Mouse (Mus musculus): ENCODE results near the gene 1700018G05Rik. TPM values are rescaled to one million over a fixed set of nuclear protein-coding genes. Genes with fewer than 3 reads are reported as not detected.

Gene 1700018G05Rik
- polyA plus RNA-seq, 1 experiment from 2014 or later = not detected

- no peak for ATAC-seq (ENCODE audit: low read depth)
- no peaks in the 10 kb centered on the region for H3K9me3 ChIP-seq (ENCODE audit: control insufficient read depth, low read length)
- H3K4me3 ChIP-seq (ENCODE audit: low read length) = no peak overlapping the region
- no peaks in the 10 kb centered on the region for H3K4me1 ChIP-seq (replicated peaks; ENCODE audit: control insufficient read depth, insufficient read depth, low read length)
- no peak overlapping the region for H3K27ac ChIP-seq (ENCODE audit: low read length)
- no peak overlapping the region for H3K4me2 ChIP-seq (ENCODE audit: low read depth, low read length)
- WGBS = 32% methylated on average over 4 of the region's 4 CpGs
- H3K36me3 ChIP-seq (ENCODE audit: control insufficient read depth, insufficient read depth, low read length) = no peaks in the 10 kb centered on the region
- no peaks in the 10 kb centered on the region; the same call in 1 of the 2 replicates for H3K27me3 ChIP-seq (ENCODE audit: control insufficient read depth, insufficient read depth, low read depth, low read length)
- H3K9ac ChIP-seq (ENCODE audit: low read length) = no peak overlapping the region
Observed at GRCm38 (mm10) chrX:102958917-102959316, 30.7 kb downstream of the 1700018G05Rik start.

GRCm38 (mm10) chrX:102960581-102960980, 32.4 kb downstream of the 1700018G05Rik start:
- Histone ChIP-seq H3K9me3 (ENCODE audit: control insufficient read depth, low read length) (no peaks in the 10 kb centered on the region), H3K4me3 (ENCODE audit: low read length) (no peak overlapping the region), H3K36me3 (ENCODE audit: control insufficient read depth, insufficient read depth, low read length) (no peaks in the 10 kb centered on the region), H3K27ac (ENCODE audit: low read length) (no peak overlapping the region), H3K4me1 (replicated peaks; ENCODE audit: control insufficient read depth, insufficient read depth, low read length) (no peaks in the 10 kb centered on the region), H3K27me3 (ENCODE audit: control insufficient read depth, insufficient read depth, low read depth, low read length) (no peaks in the 10 kb centered on the region; the same call in 1 of the 2 replicates), H3K9ac (ENCODE audit: low read length) (no peak overlapping the region), H3K4me2 (ENCODE audit: low read depth, low read length) (no peak overlapping the region)
- ATAC-seq (ENCODE audit: low read depth) = no peak
- 58% methylated on average over 2 of the region's 2 CpGs for WGBS

Other genes starting within 250 kb of the 1700018G05Rik start
- gene Gm3880, start 241.4 kb upstream of the 1700018G05Rik start, polyA plus RNA-seq (2015; fragmentation: Nextera tagmentation; extraction: Ambion mirVana) = not detected in 2 replicates
- gene Gm9112, start 220.7 kb upstream of the 1700018G05Rik start, polyA plus RNA-seq (2015; fragmentation: Nextera tagmentation; extraction: Ambion mirVana) = 0.72 and 1.2 TPM in 2 replicates
- gene Dmrtc1b, start 220.5 kb upstream of the 1700018G05Rik start, polyA plus RNA-seq (2015; fragmentation: Nextera tagmentation; extraction: Ambion mirVana) = not detected in 2 replicates
- not detected in 2 replicates for gene Dmrtc1c1, start 125.4 kb upstream of the 1700018G05Rik start, polyA plus RNA-seq (2015; fragmentation: Nextera tagmentation; extraction: Ambion mirVana)
- not detected in 2 replicates for gene Dmrtc1c2, start 73.8 kb upstream of the 1700018G05Rik start, polyA plus RNA-seq (2015; fragmentation: Nextera tagmentation; extraction: Ambion mirVana)
- not detected in 2 replicates for gene 1700031F05Rik, start 60.4 kb upstream of the 1700018G05Rik start, polyA plus RNA-seq (2015; fragmentation: Nextera tagmentation; extraction: Ambion mirVana)
- gene Dmrtc1a, start 19.7 kb upstream of the 1700018G05Rik start, polyA plus RNA-seq (2015; fragmentation: Nextera tagmentation; extraction: Ambion mirVana) = 0.59 and 0.87 TPM in 2 replicates
- not detected in 2 replicates for gene 1700011M02Rik, start 19.5 kb upstream of the 1700018G05Rik start, polyA plus RNA-seq (2015; fragmentation: Nextera tagmentation; extraction: Ambion mirVana)

Measured in lung, embryonic 16.5 days (tissue).